Mouse (Mus musculus) cerebellum, adult 9-11 months (tissue): ENCODE measurements around the gene C1ra.
"Not testable (repeated sequence)": the region's sequence is repeated elsewhere in the genome, so short reads cannot be mapped to it uniquely, and the experiment has no call there.

Experiments
- DNase-seq: peaks from one replicate; pipeline ENCODE4 v3.0.0; 2022

C1ra gene

DNA sequence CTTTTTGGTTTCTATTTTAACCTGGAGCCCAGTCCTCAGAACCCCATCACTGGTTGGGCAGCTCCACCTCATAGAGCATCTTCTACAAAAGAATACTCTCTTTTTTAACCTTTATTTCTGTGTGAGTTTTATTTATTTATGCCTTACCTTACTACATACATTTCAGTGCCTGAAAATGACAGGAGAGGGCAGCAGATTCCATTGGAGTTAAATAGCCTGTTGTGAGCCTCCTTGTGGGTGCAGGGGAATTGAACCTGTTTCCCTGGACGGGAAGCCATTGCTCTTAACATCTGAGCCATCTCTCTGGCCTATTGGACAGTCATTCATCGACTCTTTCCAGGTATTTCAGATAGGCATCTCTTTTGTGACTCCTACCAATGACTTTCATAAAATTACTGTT lies 33.2 kb downstream of the C1ra start:
- DNase-seq, result no peak

- not testable (repeated sequence) for DNase-seq
These were observed 35.8 kb downstream of the C1ra start for GRCm38 (mm10) chr6:124547979-124548378.

GRCm38 (mm10) chr6:124549023-124549550 lies 36.9 kb downstream of the C1ra start:
- no peak for DNase-seq

DNA sequence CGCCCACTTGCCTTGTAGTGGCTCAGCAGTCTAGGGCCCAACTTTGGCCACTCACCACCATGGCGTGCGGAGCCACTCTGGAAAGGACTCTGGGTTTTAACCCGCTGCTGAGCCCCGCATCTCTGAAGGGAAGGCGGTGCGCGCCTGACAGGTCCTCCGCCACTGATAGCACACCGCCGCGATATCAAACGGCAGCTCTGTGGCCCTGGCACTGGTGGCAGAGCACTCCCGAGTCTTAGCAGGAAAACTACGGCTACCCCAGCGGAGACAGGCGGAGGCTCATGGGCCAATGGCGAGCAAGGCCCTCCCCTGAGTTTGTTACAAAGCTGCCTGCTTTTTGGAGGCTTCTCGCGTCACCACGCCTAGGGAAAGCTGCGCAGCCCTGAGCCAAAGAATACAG lies 40.6 kb downstream of the C1ra start:
- no peak for DNase-seq

GRCm38 (mm10) chr6:124555956-124556355 lies 43.8 kb downstream of the C1ra start:
- not testable (repeated sequence) for DNase-seq

DNA sequence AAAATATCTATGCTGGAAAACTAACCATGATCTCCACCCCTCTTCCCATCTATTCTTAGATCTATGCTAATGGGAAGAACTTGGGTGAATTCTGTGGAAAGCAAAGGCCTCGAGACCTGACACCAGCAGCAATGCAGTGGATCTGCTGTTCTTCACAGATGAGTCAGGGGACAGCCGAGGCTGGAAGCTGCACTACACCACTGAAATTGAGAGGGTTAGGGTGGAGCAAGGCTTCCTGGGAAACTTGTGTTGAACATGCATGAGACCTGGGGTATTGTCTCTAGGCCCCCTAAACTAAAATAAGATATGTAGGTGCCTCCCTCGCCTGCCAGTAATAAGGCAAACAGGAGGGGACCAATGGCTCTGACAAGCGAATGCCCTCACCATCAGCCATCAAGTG lies 49.0 kb downstream of the C1ra start:
- DNase-seq, result not testable (repeated sequence)

DNA sequence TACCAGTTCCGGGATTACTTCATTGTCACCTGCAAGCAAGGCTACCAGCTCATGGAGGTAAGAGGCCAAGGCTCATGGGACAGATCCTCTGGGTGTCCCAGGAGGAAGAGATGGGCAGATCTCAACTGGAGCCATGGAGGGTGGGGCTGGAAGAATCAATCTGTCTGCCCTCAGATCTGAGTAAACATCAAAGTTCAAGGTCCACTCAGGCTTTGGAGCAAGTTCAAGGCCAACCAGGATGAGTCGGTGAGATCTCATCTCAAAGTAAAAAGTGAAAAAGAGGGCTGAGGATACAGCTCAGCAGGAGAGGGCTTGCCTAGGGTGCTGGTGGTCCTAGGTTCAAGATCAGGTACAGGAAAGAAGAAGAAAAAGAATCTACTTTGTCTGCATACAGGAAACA lies 49.4 kb downstream of the C1ra start:
- not testable (repeated sequence) for DNase-seq

DNA sequence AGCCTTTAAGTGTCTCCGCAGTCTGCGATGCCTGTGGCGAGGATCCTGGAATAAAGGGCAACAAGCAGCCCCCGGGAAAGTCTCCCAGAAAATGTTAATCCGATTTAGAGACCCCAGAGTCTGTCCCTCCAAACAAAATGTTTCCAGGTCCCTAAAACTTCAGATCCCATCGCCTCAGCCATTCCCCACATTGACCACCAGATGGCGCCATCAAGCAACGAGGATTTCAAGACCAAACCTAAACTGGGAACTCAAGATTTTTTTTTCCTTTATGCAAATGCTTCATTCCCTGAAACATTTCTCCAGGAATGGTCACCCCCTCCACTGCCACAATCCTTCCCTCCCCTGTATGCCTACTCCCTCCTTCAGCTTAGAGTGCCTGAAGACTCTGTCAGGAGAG lies 57.8 kb downstream of the C1ra start, which contains the start of gene C1rb:
Gene C1rb, plus strand, starts transcription at position 269 of the 400 bp plus-strand sequence.
- peak; percentile 42 for DNase-seq
